Comparison of ENCODE assay signal across 9 mouse cellular contexts in genomic region chr11:94468582-94469064, GRCm38 (mm10). TPM values are rescaled to one million over a fixed set of nuclear protein-coding genes. Genes with fewer than 3 reads are reported as not detected.
A peak's percentile ranks its signal among the peaks of the same experiment; 100 is the strongest.
DNase-seq lines count a peak whose midpoint lies in the region; ATAC-seq lines count a peak whose summit lies in the region.
"Had no signal": no experiment of that assay in that cellular context is flagged by ENCODE, and none has a peak within 500 bp of the region (broad histone marks: within the 10 kb centered on the region; RNA-seq: fewer than 3 reads in every experiment).

No protein-coding gene starts in this region.

- H3K4me2 ChIP-seq in embryonic facial prominence, embryonic 12.5 days (replicated peaks), result peak overlapping the region; percentile 80
- 0 out of 2 replicates have a peak overlapping the region, but pooled peaks have one; percentile 31 for H3K4me2 ChIP-seq in intestine, embryonic 14.5 days (ENCODE audit: low read length)
- peak overlapping the region; percentile 15; the same call in 1 of the 2 replicates for H3K4me2 ChIP-seq in stomach, embryonic 16.5 days (ENCODE audit: low read depth, low read length)

- 0 out of 2 replicates have a peak overlapping the region, but pooled peaks have one; percentile 14 for H3K4me3 ChIP-seq in embryonic facial prominence, embryonic 12.5 days
- no peak overlapping the region for H3K4me3 ChIP-seq in intestine, embryonic 14.5 days (ENCODE audit: low read depth, low read length)
- H3K4me3 ChIP-seq in stomach, embryonic 16.5 days (replicated peaks; ENCODE audit: low read length), result no peak overlapping the region

- H3K36me3 ChIP-seq in embryonic facial prominence, embryonic 12.5 days, result peaks cover 16% of the 10 kb centered on the region; the same call in 1 of the 2 replicates
- no peaks in the 10 kb centered on the region for H3K36me3 ChIP-seq in intestine, embryonic 14.5 days (ENCODE audit: control insufficient read depth, insufficient read depth, low read length)
- no peaks in the 10 kb centered on the region for H3K36me3 ChIP-seq in stomach, embryonic 16.5 days (ENCODE audit: control insufficient read depth, insufficient read depth, low read length)

- ATAC-seq in embryonic facial prominence, embryonic 12.5 days (ENCODE audit: insufficient number of reproducible peaks, insufficient read depth, low FRiP score, low TSS enrichment), result no peak
- ATAC-seq in intestine, embryonic 14.5 days (replicated peaks; ENCODE audit: low FRiP score, low TSS enrichment, low read depth), result no peak
- ATAC-seq in stomach, embryonic 16.5 days (ENCODE audit: insufficient read depth, low FRiP score), result no peak
- ATAC-seq in megakaryocyte, adult 5-6 weeks (ENCODE audit: poor library complexity, severe bottlenecking), result no peak
- ATAC-seq: Patski had no signal

- no peaks in the 10 kb centered on the region for H3K9me3 ChIP-seq in embryonic facial prominence, embryonic 12.5 days
- no peaks in the 10 kb centered on the region for H3K9me3 ChIP-seq in intestine, embryonic 14.5 days (ENCODE audit: control insufficient read depth, low read length)
- H3K9me3 ChIP-seq in stomach, embryonic 16.5 days (replicated peaks; ENCODE audit: control insufficient read depth, low read length), result no peaks in the 10 kb centered on the region

- no peak overlapping the region for H3K9ac ChIP-seq in embryonic facial prominence, embryonic 12.5 days
- no peak overlapping the region for H3K9ac ChIP-seq in intestine, embryonic 14.5 days (ENCODE audit: low read length)
- H3K9ac ChIP-seq in stomach, embryonic 16.5 days (ENCODE audit: low read length), result no peak overlapping the region

- peak overlapping the region; percentile 91 for H3K27ac ChIP-seq in embryonic facial prominence, embryonic 12.5 days
- peak overlapping the region; percentile 74 for H3K27ac ChIP-seq in intestine, embryonic 14.5 days (ENCODE audit: low read depth)
- H3K27ac ChIP-seq in stomach, embryonic 16.5 days (ENCODE audit: low read length), result peak overlapping the region; percentile 82

- DNase-seq in R1 (ENCODE audit: low read depth, low spot score), result peak; percentile 91
- no peak for DNase-seq in intestine, embryonic 14.5 days (ENCODE audit: low spot score)
- peak; percentile 88 for DNase-seq in mesoderm, embryonic 11.5 days (ENCODE audit: low read depth, low spot score)
- DNase-seq in heart, adult 11 months, result no peak
- no peak for DNase-seq in heart, postnatal 36 days

- no peaks in the 10 kb centered on the region; the same call in 1 of the 2 replicates for H3K27me3 ChIP-seq in embryonic facial prominence, embryonic 12.5 days
- peaks cover 21% of the 10 kb centered on the region for H3K27me3 ChIP-seq in intestine, embryonic 14.5 days (replicated peaks; ENCODE audit: control insufficient read depth, insufficient read depth, low read length)
- H3K27me3 ChIP-seq in stomach, embryonic 16.5 days (ENCODE audit: control insufficient read depth, insufficient read depth, low read length), result peaks cover 10% of the 10 kb centered on the region
- H3K27me3 ChIP-seq: Patski had no signal

- peaks cover 60% of the 10 kb centered on the region for H3K4me1 ChIP-seq in embryonic facial prominence, embryonic 12.5 days
- H3K4me1 ChIP-seq in intestine, embryonic 14.5 days (replicated peaks; ENCODE audit: control insufficient read depth, insufficient read depth, low read length), result peaks cover 55% of the 10 kb centered on the region
- peaks cover 44% of the 10 kb centered on the region for H3K4me1 ChIP-seq in stomach, embryonic 16.5 days (ENCODE audit: control insufficient read depth, insufficient read depth, low read length)

- intact Hi-C loops in heart, postnatal 36 days (cut with DNase I), result no loop called here

- 22% methylated on average over 4 of the region's 4 CpGs for WGBS in embryonic facial prominence, embryonic 12.5 days
- 30% methylated on average over 4 of the region's 4 CpGs for whole genome bisulfite sequencing in intestine, embryonic 14.5 days
- WGBS in stomach, embryonic 16.5 days, result 21% methylated on average over 4 of the region's 4 CpGs

RNA-seq across cellular contexts. Expression of gene Cacna1g, which starts 5.4 kb away (rescaled TPM):
- 31.6 and 37.2 TPM in 2 replicates for polyA plus RNA-seq in embryonic facial prominence, embryonic 12.5 days (2016; fragmentation: Nextera tagmentation; extraction: Ambion mirVana)
- 11.1 and 11.5 TPM in 2 replicates for polyA plus RNA-seq in intestine, embryonic 14.5 days (2014; fragmentation: Nextera tagmentation; extraction: Ambion mirVana)
- polyA plus RNA-seq in stomach, embryonic 16.5 days (2015; fragmentation: Nextera tagmentation; extraction: Ambion mirVana), result 7.9 and 8.5 TPM in 2 replicates
- 0.96 and 0.98 TPM in 2 replicates for total RNA-seq in megakaryocyte, adult 5-6 weeks (2015)
- total RNA-seq in megakaryocyte, adult 5-6 weeks (2017), result 0.16 TPM in 1 of 2 replicates, not detected in the other
- total RNA-seq in heart, postnatal 36 days (2021), result 10 to 100 TPM; 13.8 to 14.2 TPM

RNA-seq across cellular contexts. Expression of gene Spata20, which starts 17.4 kb away (rescaled TPM):
- polyA plus RNA-seq in embryonic facial prominence, embryonic 12.5 days (2016; fragmentation: Nextera tagmentation; extraction: Ambion mirVana), result 0.29 and 0.43 TPM in 2 replicates
- 0.08 and 0.24 TPM in 2 replicates for polyA plus RNA-seq in intestine, embryonic 14.5 days (2014; fragmentation: Nextera tagmentation; extraction: Ambion mirVana)
- polyA plus RNA-seq in stomach, embryonic 16.5 days (2015; fragmentation: Nextera tagmentation; extraction: Ambion mirVana), result 0.22 and 0.29 TPM in 2 replicates
- total RNA-seq in megakaryocyte, adult 5-6 weeks (2015), result not detected in 2 replicates
- not detected in 2 replicates for total RNA-seq in megakaryocyte, adult 5-6 weeks (2017)
- total RNA-seq in heart, postnatal 36 days (2021), result under 1 TPM; 0.42 to 0.62 TPM

RNA-seq across cellular contexts. Expression of gene Epn3, which starts 31.2 kb away (rescaled TPM):
- polyA plus RNA-seq in embryonic facial prominence, embryonic 12.5 days (2016; fragmentation: Nextera tagmentation; extraction: Ambion mirVana), result 2.7 and 4.2 TPM in 2 replicates
- 1.8 TPM in 2 replicates for polyA plus RNA-seq in intestine, embryonic 14.5 days (2014; fragmentation: Nextera tagmentation; extraction: Ambion mirVana)
- 17.0 and 21.1 TPM in 2 replicates for polyA plus RNA-seq in stomach, embryonic 16.5 days (2015; fragmentation: Nextera tagmentation; extraction: Ambion mirVana)
- total RNA-seq in megakaryocyte, adult 5-6 weeks (2015), result not detected in 2 replicates
- total RNA-seq in megakaryocyte, adult 5-6 weeks (2017), result not detected in 2 replicates
- 10 to 100 TPM; 26.7 to 31.2 TPM for total RNA-seq in heart, postnatal 36 days (2021)

RNA-seq across cellular contexts. Expression of gene Mycbpap, which starts 52.9 kb away (rescaled TPM):
- polyA plus RNA-seq in embryonic facial prominence, embryonic 12.5 days (2016; fragmentation: Nextera tagmentation; extraction: Ambion mirVana), result 2.5 and 3.7 TPM in 2 replicates
- polyA plus RNA-seq in intestine, embryonic 14.5 days (2014; fragmentation: Nextera tagmentation; extraction: Ambion mirVana), result 1.8 and 2.5 TPM in 2 replicates
- polyA plus RNA-seq in stomach, embryonic 16.5 days (2015; fragmentation: Nextera tagmentation; extraction: Ambion mirVana), result 2.8 and 4.3 TPM in 2 replicates
- total RNA-seq in megakaryocyte, adult 5-6 weeks (2015), result 0.23 TPM in 1 of 2 replicates, not detected in the other
- total RNA-seq in megakaryocyte, adult 5-6 weeks (2017), result 0.20 TPM in 1 of 2 replicates, not detected in the other
- total RNA-seq in heart, postnatal 36 days (2021), result 1 to 10 TPM in 1 of 2 experiments, under 1 TPM in 1; 0.89 to 1.3 TPM

Comparison
In these comparisons a context has a peak if more than half of its experiments do, and no peak if none do; other contexts are left out.
1. DNase-seq: peak in R1 (single experiment) and mesoderm, embryonic 11.5 days (single experiment); none in intestine, embryonic 14.5 days (single experiment), heart, adult 11 months (single experiment) and heart, postnatal 36 days (0 of 2).
2. H3K4me2 ChIP-seq: peak in every context shown above with its lines; median percentile 80 in embryonic facial prominence, embryonic 12.5 days; 31 in intestine, embryonic 14.5 days; 15 in stomach, embryonic 16.5 days.
3. Peak in every context shown above with its lines, with median percentiles within 50 percentile points of each other: H3K27ac ChIP-seq.